Mouse (Mus musculus): ENCODE measurements around the gene Myl12a.

DNA sequence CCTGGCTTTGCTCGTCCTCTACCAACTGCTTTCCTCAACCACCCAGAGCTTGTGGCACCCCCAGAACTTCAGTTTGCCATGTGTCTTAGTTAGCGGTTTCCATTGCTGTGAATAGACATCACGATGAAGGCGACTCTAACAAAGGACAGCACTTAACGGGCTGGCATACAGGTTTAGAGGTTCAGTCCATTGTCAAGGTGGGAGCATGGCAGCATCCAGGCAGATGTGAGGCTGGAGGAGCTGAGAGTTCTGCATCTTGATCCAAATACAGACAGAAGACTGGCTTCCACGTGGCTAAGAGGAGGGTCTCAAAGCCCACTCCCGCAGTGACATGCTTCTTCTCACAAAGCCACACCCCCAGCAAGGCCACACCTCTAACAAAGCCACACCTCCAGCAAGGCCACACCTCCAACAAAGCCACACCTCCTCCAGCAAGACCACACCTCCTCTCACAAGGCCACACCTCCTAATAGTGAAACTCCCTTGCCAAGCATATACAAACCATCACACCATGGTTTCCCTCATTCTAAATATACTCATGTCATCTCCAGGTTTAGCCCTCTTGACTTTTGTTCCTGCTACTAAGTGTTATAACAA lies 8.1 kb upstream of the Myl12a start:
- no peak for TF ChIP-seq CTCF (IDR thresholded peaks at IDR 0.05; ENCODE audit: insufficient read depth, low read length)
- TF ChIP-seq POLR2A (IDR thresholded peaks at IDR 0.05; ENCODE audit: borderline replicate concordance, extremely low read depth, low read depth, low read length) = no peak
